Mouse (Mus musculus) forebrain, embryonic 15.5 days (tissue): Measurements from ENCODE around the gene Pkig. TPM values are rescaled to one million over a fixed set of nuclear protein-coding genes. Genes with fewer than 3 reads are reported as not detected.

ENCODE experiments used
- ATAC-seq: fragments of 200-750 bp; cut with Nextera tagmentation; replicated peaks from 2 replicates; pipeline ENCODE4 v1.8.0; 2017; ENCODE audit warnings: mild to moderate bottlenecking, moderate TSS enrichment, moderate library complexity
- H3K27ac ChIP-seq: fragments of 300-500 bp; sonication (generic); replicated peaks from 2 replicates; pipeline ENCODE4 v1.5.1; 2015; ENCODE audit warnings: mild to moderate bottlenecking, inconsistent platforms
- H3K27me3 ChIP-seq: fragments of 300-500 bp; sonication (generic); 2 replicates; pipeline ENCODE4 v1.6.1; 2015; ENCODE audit warnings: inconsistent platforms
- H3K36me3 ChIP-seq: fragments of 300-500 bp; sonication (generic); 2 replicates; pipeline ENCODE4 v1.6.1; 2015; ENCODE audit warnings: mild to moderate bottlenecking, inconsistent platforms
- H3K4me1 ChIP-seq: fragments of 300-500 bp; sonication (generic); 2 replicates; pipeline ENCODE4 v1.6.1; 2015; ENCODE audit warnings: inconsistent platforms
- H3K4me2 ChIP-seq: fragments of 300-500 bp; sonication (generic); replicated peaks from 2 replicates; pipeline ENCODE4 v1.6.1; 2015; ENCODE audit warnings: mild to moderate bottlenecking, inconsistent platforms
- H3K4me3 ChIP-seq: fragments of 300-500 bp; sonication (generic); 2 replicates; pipeline ENCODE4 v1.5.1; 2015; ENCODE audit warnings: mild to moderate bottlenecking, inconsistent platforms
- H3K9ac ChIP-seq: fragments of 300-500 bp; sonication (generic); replicated peaks from 2 replicates; pipeline ENCODE4 v1.6.1; 2015; ENCODE audit warnings: mild to moderate bottlenecking, inconsistent platforms
- H3K9me3 ChIP-seq: fragments of 300-500 bp; sonication (generic); 2 replicates; pipeline ENCODE4 v1.6.1; 2016; ENCODE audit warnings: inconsistent platforms
- WGBS: fragments of 180-500 bp; shearing (Covaris S2); methylation state at CpG from one replicate; pipeline ENCODE4 v1.1.7; 2015; ENCODE audit warnings: mixed read lengths; 5-methylcytosine and 5-hydroxymethylcytosine counted together
- polyA plus RNA-seq: library from polyadenylated mRNA; unstranded; fragments of >200 nt; fragmentation: Nextera tagmentation; extraction: Ambion mirVana; gene quantifications from 2 replicates; pipeline ENCODE4 v1.2.1, GENCODE M21; 2015

Gene Pkig
- polyA plus RNA-seq, 1 experiment from 2014 or later, result 157 TPM

GRCm38 (mm10) chr2:163754228-163754627 is 96.0 kb downstream of the Pkig start:
- Histone ChIP-seq H3K4me3 (no peak overlapping the region), H3K4me2 (no peak overlapping the region), H3K36me3 (no peaks in the 10 kb centered on the region), H3K9ac (no peak overlapping the region), H3K4me1 (peaks cover 9% of the 10 kb centered on the region), H3K27ac (no peak overlapping the region), H3K27me3 (no peaks in the 10 kb centered on the region), H3K9me3 (no peaks in the 10 kb centered on the region)
- 86% methylated on average over 5 of the region's 5 CpGs for WGBS
- no peak for ATAC-seq

- Histone ChIP-seq H3K27ac (no peak overlapping the region), H3K4me3 (no peak overlapping the region), H3K27me3 (no peaks in the 10 kb centered on the region), H3K4me2 (no peak overlapping the region), H3K9ac (no peak overlapping the region), H3K36me3 (no peaks in the 10 kb centered on the region), H3K9me3 (no peaks in the 10 kb centered on the region), H3K4me1 (no peaks in the 10 kb centered on the region)
- no peak for ATAC-seq
- WGBS, result 12% methylated on average over 2 of the region's 2 CpGs
Measured at GRCm38 (mm10) chr2:163756723-163757122, 98.5 kb downstream of the Pkig start.

GRCm38 (mm10) chr2:163758146-163758545 is 100.0 kb downstream of the Pkig start:
- Histone ChIP-seq H3K9me3 (no peaks in the 10 kb centered on the region), H3K4me2 (no peak overlapping the region), H3K27me3 (no peaks in the 10 kb centered on the region), H3K9ac (no peak overlapping the region), H3K4me1 (no peaks in the 10 kb centered on the region), H3K4me3 (no peak overlapping the region), H3K27ac (no peak overlapping the region), H3K36me3 (no peaks in the 10 kb centered on the region)
- WGBS, result 64% methylated on average over 2 of the region's 2 CpGs
- no peak for ATAC-seq

DNA sequence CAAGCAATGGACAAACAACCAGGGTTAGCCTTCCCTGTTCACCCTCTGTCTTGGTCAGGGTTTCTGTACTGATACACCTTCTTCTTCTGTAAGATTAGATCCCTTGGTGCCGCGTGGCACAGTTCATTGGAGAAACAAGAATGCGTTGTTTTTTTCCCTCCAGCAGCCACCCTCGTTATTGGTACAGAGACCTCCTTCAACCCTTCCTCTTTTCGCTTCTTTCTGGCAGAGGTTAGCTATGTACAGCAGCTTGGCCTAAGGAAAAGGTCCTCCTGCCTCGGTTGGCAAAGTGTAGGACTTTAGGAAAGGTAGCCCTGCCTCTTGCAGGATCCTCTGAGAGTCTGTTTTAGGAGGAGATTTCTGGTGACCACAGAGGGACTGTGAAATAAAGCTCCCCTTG is 102.4 kb downstream of the Pkig start:
- WGBS, result 74% methylated on average over 6 of the region's 6 CpGs
- Histone ChIP-seq H3K27ac (no peak overlapping the region), H3K4me3 (no peak overlapping the region), H3K4me1 (no peaks in the 10 kb centered on the region), H3K4me2 (no peak overlapping the region), H3K9me3 (no peaks in the 10 kb centered on the region), H3K27me3 (no peaks in the 10 kb centered on the region), H3K36me3 (no peaks in the 10 kb centered on the region), H3K9ac (no peak overlapping the region)
- no peak for ATAC-seq

GRCm38 (mm10) chr2:163761402-163761801 is 103.2 kb downstream of the Pkig start:
- no peak overlapping the region for H3K4me2 ChIP-seq
- no peak for ATAC-seq
- H3K4me1 ChIP-seq, result no peaks in the 10 kb centered on the region
- no peaks in the 10 kb centered on the region for H3K9me3 ChIP-seq
- H3K27me3 ChIP-seq, result no peaks in the 10 kb centered on the region
- H3K4me3 ChIP-seq, result no peak overlapping the region
- H3K36me3 ChIP-seq, result no peaks in the 10 kb centered on the region
- WGBS, result 85% methylated on average over 7 of the region's 7 CpGs
- H3K27ac ChIP-seq, result no peak overlapping the region
- H3K9ac ChIP-seq, result no peak overlapping the region

DNA sequence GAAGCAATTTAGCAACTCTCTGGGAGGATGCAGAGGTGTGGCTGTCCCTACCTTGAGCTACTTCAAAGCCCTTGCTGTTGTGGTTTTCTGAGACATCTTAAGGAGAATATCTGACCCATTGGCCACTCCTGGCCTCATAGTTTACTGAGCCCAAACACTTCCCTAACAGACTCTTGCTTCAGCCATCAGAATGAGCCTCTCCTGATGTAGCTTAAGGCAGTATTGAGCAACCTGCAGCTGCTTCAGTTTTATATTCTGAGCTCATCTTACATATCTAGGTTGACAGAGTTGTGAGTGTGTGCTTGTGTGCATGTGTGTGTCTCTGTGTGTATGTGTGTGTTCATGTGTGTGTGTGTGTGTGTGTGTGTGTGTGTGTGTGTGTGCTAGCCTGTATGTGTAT is 108.1 kb downstream of the Pkig start:
- Histone ChIP-seq H3K4me3 (no peak overlapping the region), H3K27me3 (no peaks in the 10 kb centered on the region), H3K27ac (no peak overlapping the region), H3K9ac (no peak overlapping the region), H3K36me3 (no peaks in the 10 kb centered on the region), H3K9me3 (no peaks in the 10 kb centered on the region), H3K4me1 (no peaks in the 10 kb centered on the region), H3K4me2 (no peak overlapping the region)
- no peak for ATAC-seq

- Histone ChIP-seq H3K27ac (no peak overlapping the region), H3K36me3 (no peaks in the 10 kb centered on the region), H3K27me3 (no peaks in the 10 kb centered on the region), H3K9ac (no peak overlapping the region), H3K4me2 (no peak overlapping the region), H3K4me1 (no peaks in the 10 kb centered on the region), H3K4me3 (no peak overlapping the region), H3K9me3 (no peaks in the 10 kb centered on the region)
- WGBS, result 73% methylated on average over 1 of the region's 1 CpGs
- no peak for ATAC-seq
Measured at GRCm38 (mm10) chr2:163766890-163767289, 108.7 kb downstream of the Pkig start.

GRCm38 (mm10) chr2:163770731-163771130 is 112.5 kb downstream of the Pkig start:
- no peak overlapping the region for H3K27ac ChIP-seq
- ATAC-seq, result no peak
- H3K9ac ChIP-seq, result no peak overlapping the region
- WGBS, result 88% methylated on average over 8 of the region's 8 CpGs
- H3K4me3 ChIP-seq, result no peak overlapping the region
- no peaks in the 10 kb centered on the region for H3K9me3 ChIP-seq
- H3K36me3 ChIP-seq, result no peaks in the 10 kb centered on the region
- no peaks in the 10 kb centered on the region for H3K4me1 ChIP-seq
- no peak overlapping the region for H3K4me2 ChIP-seq
- H3K27me3 ChIP-seq, result no peaks in the 10 kb centered on the region

Other genes with a start within 250 kb of the Pkig start
- 75.4 and 79.1 TPM in 2 replicates for gene Oser1, start 233.7 kb upstream of the Pkig start, polyA plus RNA-seq
- 111 and 112 TPM in 2 replicates for gene Gdap1l1, start 219.9 kb upstream of the Pkig start, polyA plus RNA-seq
- 11.4 and 12.3 TPM in 2 replicates for gene Fitm2, start 185.8 kb upstream of the Pkig start, polyA plus RNA-seq
- not detected in 2 replicates for gene R3hdml, start 166.1 kb upstream of the Pkig start, polyA plus RNA-seq
- gene Hnf4a, start 151.6 kb upstream of the Pkig start, polyA plus RNA-seq, result not detected in 2 replicates
- gene Ttpal, start 56.1 kb upstream of the Pkig start, polyA plus RNA-seq, result 43.3 and 44.4 TPM in 2 replicates
- gene Serinc3, start 13.3 kb upstream of the Pkig start, polyA plus RNA-seq, result 27.9 and 28.8 TPM in 2 replicates
- gene Ada, start 91.9 kb downstream of the Pkig start, polyA plus RNA-seq, result 4.0 and 4.8 TPM in 2 replicates
- 0.14 and 0.25 TPM in 2 replicates for gene Ccn5, start 162.5 kb downstream of the Pkig start, polyA plus RNA-seq
- not detected in 2 replicates for gene Kcnk15, start 195.3 kb downstream of the Pkig start, polyA plus RNA-seq